27 mouse cellular contexts compared by ENCODE assay signal in the genomic region with DNA sequence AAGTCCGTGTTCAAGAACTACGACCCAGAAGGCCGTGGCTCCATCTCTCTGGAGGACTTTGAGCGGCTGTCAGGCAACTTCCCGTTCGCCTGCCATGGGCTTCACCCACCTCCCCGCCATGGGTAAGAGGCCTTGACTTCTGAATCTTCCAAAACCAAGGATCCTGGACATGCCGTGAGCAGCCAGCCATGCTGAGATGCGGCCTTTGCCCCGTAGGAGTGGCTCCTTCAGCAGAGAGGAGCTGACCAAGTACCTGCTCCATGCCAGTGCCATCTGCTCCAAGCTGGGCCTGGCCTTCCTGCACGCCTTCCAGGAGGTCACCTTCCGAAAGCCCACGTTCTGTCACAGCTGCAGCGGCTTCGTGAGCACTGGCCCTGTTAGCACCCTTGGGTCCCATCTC. TPM values are rescaled to one million over a fixed set of nuclear protein-coding genes. Genes with fewer than 3 reads are reported as not detected.
DNase-seq lines count a peak whose midpoint lies in the region; ATAC-seq lines count a peak whose summit lies in the region.
"Had no signal": no experiment of that assay in that cellular context is flagged by ENCODE, and none has a peak within 500 bp of the region (broad histone marks: within the 10 kb centered on the region; RNA-seq: fewer than 3 reads in every experiment).

No protein-coding gene starts in this region.

- no peak overlapping the region for H3K27ac ChIP-seq in midbrain, embryonic 11.5 days (ENCODE audit: low read depth, low read length)
- H3K27ac ChIP-seq in midbrain, embryonic 13.5 days: no peak overlapping the region
- H3K27ac ChIP-seq in kidney, embryonic 16.5 days (ENCODE audit: low read length): no peak overlapping the region
- H3K27ac ChIP-seq: embryonic facial prominence, embryonic 12.5 days; embryonic facial prominence, embryonic 15.5 days; heart, embryonic 13.5 days; hindbrain, embryonic 14.5 days had no signal

- no peak overlapping the region for H3K9ac ChIP-seq in midbrain, embryonic 11.5 days (ENCODE audit: low read length)
- H3K9ac ChIP-seq in midbrain, embryonic 13.5 days (replicated peaks): no peak overlapping the region
- H3K9ac ChIP-seq in kidney, embryonic 16.5 days (replicated peaks; ENCODE audit: low read length): no peak overlapping the region
- H3K9ac ChIP-seq: embryonic facial prominence, embryonic 12.5 days; embryonic facial prominence, embryonic 15.5 days; forebrain, postnatal 0 days; heart, embryonic 13.5 days; hindbrain, embryonic 14.5 days had no signal

- 92% methylated on average over 15 of the region's 15 CpGs for WGBS in midbrain, embryonic 11.5 days
- 90% methylated on average over 15 of the region's 15 CpGs for WGBS in midbrain, embryonic 13.5 days
- WGBS in kidney, embryonic 16.5 days: 84% methylated on average over 15 of the region's 15 CpGs

- no peaks in the 10 kb centered on the region for H3K27me3 ChIP-seq in midbrain, embryonic 11.5 days (ENCODE audit: control insufficient read depth, insufficient read depth, low read length)
- no peaks in the 10 kb centered on the region for H3K27me3 ChIP-seq in midbrain, embryonic 13.5 days
- no peaks in the 10 kb centered on the region for H3K27me3 ChIP-seq in kidney, embryonic 16.5 days (ENCODE audit: insufficient read depth, low read length)
- H3K27me3 ChIP-seq: CH12.LX; embryonic facial prominence, embryonic 12.5 days; embryonic facial prominence, embryonic 15.5 days had no signal

- H3K4me1 ChIP-seq in midbrain, embryonic 11.5 days (ENCODE audit: control insufficient read depth, insufficient read depth, low read length): no peaks in the 10 kb centered on the region
- no peaks in the 10 kb centered on the region for H3K4me1 ChIP-seq in midbrain, embryonic 13.5 days (replicated peaks)
- H3K4me1 ChIP-seq in kidney, embryonic 16.5 days (ENCODE audit: insufficient read depth, low read length): no peaks in the 10 kb centered on the region
- H3K4me1 ChIP-seq: embryonic facial prominence, embryonic 12.5 days; embryonic facial prominence, embryonic 15.5 days; heart, embryonic 13.5 days had no signal

- H3K9me3 ChIP-seq in midbrain, embryonic 11.5 days (ENCODE audit: control insufficient read depth, low read length): no peaks in the 10 kb centered on the region
- no peaks in the 10 kb centered on the region for H3K9me3 ChIP-seq in midbrain, embryonic 13.5 days
- no peaks in the 10 kb centered on the region for H3K9me3 ChIP-seq in kidney, embryonic 16.5 days (ENCODE audit: low read length)
- H3K9me3 ChIP-seq: embryonic facial prominence, embryonic 12.5 days; embryonic facial prominence, embryonic 15.5 days; G1E; heart, embryonic 13.5 days had no signal

- H3K4me3 ChIP-seq in midbrain, embryonic 11.5 days (ENCODE audit: low read depth, low read length): no peak overlapping the region
- H3K4me3 ChIP-seq in midbrain, embryonic 13.5 days (replicated peaks): no peak overlapping the region
- no peak overlapping the region for H3K4me3 ChIP-seq in kidney, embryonic 16.5 days (ENCODE audit: low read length)
- H3K4me3 ChIP-seq: embryonic facial prominence, embryonic 12.5 days; embryonic facial prominence, embryonic 15.5 days; heart, embryonic 13.5 days had no signal

- H3K36me3 ChIP-seq in midbrain, embryonic 11.5 days (ENCODE audit: control insufficient read depth, insufficient read depth, low read length): no peaks in the 10 kb centered on the region
- no peaks in the 10 kb centered on the region for H3K36me3 ChIP-seq in midbrain, embryonic 13.5 days
- H3K36me3 ChIP-seq in kidney, embryonic 16.5 days (ENCODE audit: insufficient read depth, low read length): no peaks in the 10 kb centered on the region
- H3K36me3 ChIP-seq: embryonic facial prominence, embryonic 12.5 days; embryonic facial prominence, embryonic 15.5 days; heart, embryonic 13.5 days had no signal

- ATAC-seq in midbrain, embryonic 11.5 days (ENCODE audit: low FRiP score): no peak
- no peak for ATAC-seq in midbrain, embryonic 13.5 days
- ATAC-seq in kidney, embryonic 16.5 days (ENCODE audit: low FRiP score, low TSS enrichment): 0 out of 2 replicates have a peak, but pooled peaks have one; percentile 21
- ATAC-seq in monocyte, adult 5-6 weeks (replicated peaks; ENCODE audit: insufficient number of reproducible peaks, low FRiP score, low TSS enrichment, poor library complexity, severe bottlenecking): no peak
- ATAC-seq: forebrain, embryonic 14.5 days; forebrain, postnatal 0 days; Patski had no signal

- peak; percentile 37 for DNase-seq in kidney, adult 18-20 months
- DNase-seq in kidney, postnatal 4 days: no peak
- peak; percentile 72 for DNase-seq in midbrain, embryonic 11.5 days (ENCODE audit: low spot score, missing footprints)
- peak; percentile 49 to 67 for DNase-seq in kidney, postnatal 36 days
- no peak for DNase-seq in layer of hippocampus, adult 18-20 months (ENCODE audit: low spot score in 2 of 2)
- DNase-seq: adrenal gland, postnatal 10 days; adrenal gland, postnatal 36 days; B cell, adult 2 months; cerebellum, adult 18-20 months; cerebellum, adult 9-10 months; cerebellum, postnatal 14 days; forebrain, postnatal 0 days; gastrocnemius, postnatal 25 days; heart, adult 18-20 months; heart, postnatal 14 days; heart, postnatal 4 days had no signal

- H3K4me2 ChIP-seq in midbrain, embryonic 11.5 days: no peak overlapping the region
- no peak overlapping the region for H3K4me2 ChIP-seq in midbrain, embryonic 13.5 days (replicated peaks)
- H3K4me2 ChIP-seq in kidney, embryonic 16.5 days (replicated peaks; ENCODE audit: low read depth, low read length): no peak overlapping the region
- H3K4me2 ChIP-seq: embryonic facial prominence, embryonic 12.5 days; embryonic facial prominence, embryonic 15.5 days; heart, embryonic 13.5 days; hindbrain, embryonic 14.5 days had no signal

RNA-seq across cellular contexts. Expression of a gene that starts 7.3 kb away (rescaled TPM):
- 13.6 and 14.8 TPM in 2 replicates for polyA plus RNA-seq in midbrain, embryonic 11.5 days (2014; fragmentation: Nextera tagmentation; extraction: Ambion mirVana)
- 17.5 and 18.4 TPM in 2 replicates for polyA plus RNA-seq in midbrain, embryonic 13.5 days (2015; fragmentation: Nextera tagmentation; extraction: Ambion mirVana)
- polyA plus RNA-seq in kidney, embryonic 16.5 days (2015; fragmentation: Nextera tagmentation; extraction: Ambion mirVana): 20.0 and 20.4 TPM in 2 replicates
- 10 to 100 TPM; 30.9 to 32.2 TPM for total RNA-seq in layer of hippocampus, adult 18-20 months (2021)
- total RNA-seq in monocyte, adult 5-6 weeks (2017): 28.7 to 32.4 TPM (median 29.1 TPM) in 3 replicates

RNA-seq across cellular contexts. Expression of a gene that starts 14.1 kb away (rescaled TPM):
- 0.28 and 0.48 TPM in 2 replicates for polyA plus RNA-seq in midbrain, embryonic 11.5 days (2014; fragmentation: Nextera tagmentation; extraction: Ambion mirVana)
- 0.40 and 0.50 TPM in 2 replicates for polyA plus RNA-seq in midbrain, embryonic 13.5 days (2015; fragmentation: Nextera tagmentation; extraction: Ambion mirVana)
- 0.66 and 0.84 TPM in 2 replicates for polyA plus RNA-seq in kidney, embryonic 16.5 days (2015; fragmentation: Nextera tagmentation; extraction: Ambion mirVana)
- 1 to 10 TPM in 1 of 2 experiments, under 1 TPM in 1; 0.59 to 1.0 TPM for total RNA-seq in layer of hippocampus, adult 18-20 months (2021)
- total RNA-seq in monocyte, adult 5-6 weeks (2017): 37.9 to 82.9 TPM (median 41.3 TPM) in 3 replicates

RNA-seq across cellular contexts. Expression of a gene that starts 21.2 kb away (rescaled TPM):
- polyA plus RNA-seq in midbrain, embryonic 11.5 days (2014; fragmentation: Nextera tagmentation; extraction: Ambion mirVana): 0.60 and 0.63 TPM in 2 replicates
- 0.54 and 0.93 TPM in 2 replicates for polyA plus RNA-seq in midbrain, embryonic 13.5 days (2015; fragmentation: Nextera tagmentation; extraction: Ambion mirVana)
- 0.94 and 1.0 TPM in 2 replicates for polyA plus RNA-seq in kidney, embryonic 16.5 days (2015; fragmentation: Nextera tagmentation; extraction: Ambion mirVana)
- total RNA-seq in layer of hippocampus, adult 18-20 months (2021): 1 to 10 TPM in 1 of 2 experiments, under 1 TPM in 1; 0.82 to 1.2 TPM
- 0.32 to 0.39 TPM in 2 of 3 replicates, not detected in the other for total RNA-seq in monocyte, adult 5-6 weeks (2017)

RNA-seq across cellular contexts. Expression of a gene that starts 21.4 kb away (rescaled TPM):
- 4.9 and 5.1 TPM in 2 replicates for polyA plus RNA-seq in midbrain, embryonic 11.5 days (2014; fragmentation: Nextera tagmentation; extraction: Ambion mirVana)
- 9.4 and 9.9 TPM in 2 replicates for polyA plus RNA-seq in midbrain, embryonic 13.5 days (2015; fragmentation: Nextera tagmentation; extraction: Ambion mirVana)
- 3.4 and 4.6 TPM in 2 replicates for polyA plus RNA-seq in kidney, embryonic 16.5 days (2015; fragmentation: Nextera tagmentation; extraction: Ambion mirVana)
- total RNA-seq in layer of hippocampus, adult 18-20 months (2021): 10 to 100 TPM; 41.2 to 44.1 TPM
- total RNA-seq in monocyte, adult 5-6 weeks (2017): 0.78 to 0.95 TPM in 2 of 3 replicates, not detected in the other

RNA-seq across cellular contexts. Expression of a gene that starts 23.8 kb away (rescaled TPM):
- polyA plus RNA-seq in midbrain, embryonic 11.5 days (2014; fragmentation: Nextera tagmentation; extraction: Ambion mirVana): 0.30 and 0.55 TPM in 2 replicates
- 8.5 and 9.0 TPM in 2 replicates for polyA plus RNA-seq in midbrain, embryonic 13.5 days (2015; fragmentation: Nextera tagmentation; extraction: Ambion mirVana)
- polyA plus RNA-seq in kidney, embryonic 16.5 days (2015; fragmentation: Nextera tagmentation; extraction: Ambion mirVana): 0.97 and 1.4 TPM in 2 replicates
- total RNA-seq in layer of hippocampus, adult 18-20 months (2021): 10 to 100 TPM; 15.3 to 15.5 TPM
- 2.3 to 3.1 TPM (median 2.3 TPM) in 3 replicates for total RNA-seq in monocyte, adult 5-6 weeks (2017)

Comparison
In these comparisons a context has a peak if more than half of its experiments do, and no peak if none do; other contexts are left out.
1. DNase-seq: peak in kidney, adult 18-20 months (single experiment), midbrain, embryonic 11.5 days (single experiment) and kidney, postnatal 36 days (2 of 2); none in kidney, postnatal 4 days (0 of 2) and layer of hippocampus, adult 18-20 months (0 of 2).